Mouse (Mus musculus): ENCODE measurements around the gene Fam170b. TPM values are rescaled to one million over a fixed set of nuclear protein-coding genes. Genes with fewer than 3 reads are reported as not detected.

The Fam170b gene
- total and polyA plus RNA-seq, 2 experiments, result 0.05 to 0.09 TPM

DNA sequence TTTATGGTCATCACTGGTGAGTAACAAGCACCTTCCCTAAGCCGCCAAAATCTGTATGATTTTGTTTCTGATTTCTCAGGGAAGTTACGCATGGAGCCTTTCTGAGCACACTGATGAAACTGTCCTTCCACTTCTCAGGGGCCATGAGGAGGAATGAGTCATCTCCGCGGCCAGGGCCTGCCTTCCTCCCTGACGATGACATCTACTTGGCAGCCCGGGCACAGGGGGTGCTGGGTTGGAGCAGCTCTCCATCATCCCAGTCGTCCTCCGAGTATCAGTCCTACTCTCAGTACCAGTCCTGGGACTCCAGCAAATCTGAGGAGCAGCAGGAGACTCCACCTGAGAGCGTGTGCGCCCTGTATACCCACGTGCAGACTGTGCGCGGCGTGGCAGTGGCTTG is 1.4 kb downstream of the Fam170b start:
- Histone ChIP-seq H3K36me3 (ENCODE audit: control insufficient read depth, insufficient read depth, low read length) (no peaks in the 10 kb centered on the region), H3K27ac (replicated peaks; ENCODE audit: insufficient read depth, low read depth, low read length) (no peak overlapping the region), H3K9ac (ENCODE audit: low read depth, low read length) (no peak overlapping the region), H3K4me3 (ENCODE audit: insufficient read depth, low read depth, low read length) (no peak overlapping the region), H3K79me2 (ENCODE audit: control insufficient read depth, insufficient read depth, low read length) (no peaks in the 10 kb centered on the region), H3K4me1 (ENCODE audit: control insufficient read depth, insufficient read depth, low read length) (no peaks in the 10 kb centered on the region), H3K27me3 (ENCODE audit: control insufficient read depth, insufficient read depth, low read length) (no peaks in the 10 kb centered on the region)
- TF ChIP-seq POLR2A (IDR thresholded peaks at IDR 0.05; ENCODE audit: extremely low read depth, insufficient read depth, low read length), result no peak
- no peak for TF ChIP-seq CTCF (IDR thresholded peaks at IDR 0.05; ENCODE audit: low read depth, low read length)
- WGBS, result 76% methylated on average over 14 of the region's 14 CpGs
- no peak for DNase-seq (ENCODE audit: extremely low read depth, low read depth, low spot score)

- no peak for TF ChIP-seq POLR2A (IDR thresholded peaks at IDR 0.05; ENCODE audit: extremely low read depth, insufficient read depth, low read length)
- TF ChIP-seq CTCF (IDR thresholded peaks at IDR 0.05; ENCODE audit: low read depth, low read length), result no peak
- no peak overlapping the region for H3K9ac ChIP-seq (ENCODE audit: low read depth, low read length)
These were observed 1.8 kb downstream of the Fam170b start for GRCm38 (mm10) chr14:32835596-32835995.

GRCm38 (mm10) chr14:32836191-32836590 is 2.4 kb downstream of the Fam170b start:
- Histone ChIP-seq H3K27me3 (ENCODE audit: control insufficient read depth, insufficient read depth, low read length) (no peaks in the 10 kb centered on the region), H3K4me3 (ENCODE audit: insufficient read depth, low read depth, low read length) (no peak overlapping the region), H3K79me2 (ENCODE audit: control insufficient read depth, insufficient read depth, low read length) (no peaks in the 10 kb centered on the region), H3K27ac (replicated peaks; ENCODE audit: insufficient read depth, low read depth, low read length) (no peak overlapping the region), H3K4me1 (ENCODE audit: control insufficient read depth, insufficient read depth, low read length) (no peaks in the 10 kb centered on the region), H3K9ac (ENCODE audit: low read depth, low read length) (no peak overlapping the region), H3K36me3 (ENCODE audit: control insufficient read depth, insufficient read depth, low read length) (no peaks in the 10 kb centered on the region)
- no peak for TF ChIP-seq CTCF (IDR thresholded peaks at IDR 0.05; ENCODE audit: low read depth, low read length)
- no peak for TF ChIP-seq POLR2A (IDR thresholded peaks at IDR 0.05; ENCODE audit: extremely low read depth, insufficient read depth, low read length)
- DNase-seq (ENCODE audit: extremely low read depth, low read depth, low spot score), result no peak
- WGBS, result 92% methylated on average over 11 of the region's 11 CpGs

More at GRCm38 (mm10) chr14:32835596-32835995, 1.8 kb downstream of the Fam170b start:
- no peak for DNase-seq (ENCODE audit: extremely low read depth, low read depth, low spot score)
- H3K27ac ChIP-seq (replicated peaks; ENCODE audit: insufficient read depth, low read depth, low read length), result no peak overlapping the region
- no peaks in the 10 kb centered on the region for H3K36me3 ChIP-seq (ENCODE audit: control insufficient read depth, insufficient read depth, low read length)
- H3K79me2 ChIP-seq (ENCODE audit: control insufficient read depth, insufficient read depth, low read length), result no peaks in the 10 kb centered on the region
- no peaks in the 10 kb centered on the region for H3K27me3 ChIP-seq (ENCODE audit: control insufficient read depth, insufficient read depth, low read length)
- H3K4me1 ChIP-seq (ENCODE audit: control insufficient read depth, insufficient read depth, low read length), result no peaks in the 10 kb centered on the region
- H3K4me3 ChIP-seq (ENCODE audit: insufficient read depth, low read depth, low read length), result no peak overlapping the region; the same call in 1 of the 2 replicates
- 77% methylated on average over 14 of the region's 14 CpGs for WGBS

GRCm38 (mm10) chr14:32842052-32842451 is 8.3 kb downstream of the Fam170b start:
- Histone ChIP-seq H3K27ac (replicated peaks; ENCODE audit: insufficient read depth, low read depth, low read length) (no peak overlapping the region), H3K9ac (ENCODE audit: low read depth, low read length) (no peak overlapping the region), H3K79me2 (ENCODE audit: control insufficient read depth, insufficient read depth, low read length) (no peaks in the 10 kb centered on the region), H3K27me3 (ENCODE audit: control insufficient read depth, insufficient read depth, low read length) (no peaks in the 10 kb centered on the region), H3K36me3 (ENCODE audit: control insufficient read depth, insufficient read depth, low read length) (no peaks in the 10 kb centered on the region), H3K4me1 (ENCODE audit: control insufficient read depth, insufficient read depth, low read length) (no peaks in the 10 kb centered on the region), H3K4me3 (ENCODE audit: insufficient read depth, low read depth, low read length) (no peak overlapping the region)
- no peak for TF ChIP-seq CTCF (IDR thresholded peaks at IDR 0.05; ENCODE audit: low read depth, low read length)
- TF ChIP-seq POLR2A (IDR thresholded peaks at IDR 0.05; ENCODE audit: extremely low read depth, insufficient read depth, low read length), result no peak
- no peak for DNase-seq (ENCODE audit: extremely low read depth, low read depth, low spot score)

DNA sequence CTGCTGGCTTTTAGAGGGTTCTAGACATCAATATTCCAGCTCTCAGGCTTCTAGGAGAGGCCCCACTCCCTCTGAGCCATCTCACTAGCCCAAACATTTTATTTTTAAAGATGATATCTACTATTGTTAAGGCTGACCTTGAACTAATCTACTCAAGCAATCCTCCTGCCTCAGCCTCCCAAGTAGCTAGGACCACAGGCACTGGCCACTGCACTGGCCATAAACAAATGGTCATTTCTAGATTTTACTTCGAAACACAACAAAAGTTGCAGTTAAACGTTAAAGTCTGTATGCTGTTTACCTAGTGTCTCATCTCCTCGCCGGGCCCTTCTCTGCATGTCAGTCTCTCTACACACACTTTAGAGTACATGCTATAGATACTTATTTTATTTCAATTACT is 20.3 kb downstream of the Fam170b start:
- H3K79me2 ChIP-seq (ENCODE audit: control insufficient read depth, insufficient read depth, low read length), result no peaks in the 10 kb centered on the region
- 0 out of 2 replicates have a peak, but pooled peaks cover 4% of the 10 kb centered on the region for H3K4me1 ChIP-seq (ENCODE audit: control insufficient read depth, insufficient read depth, low read length)
- no peak overlapping the region for H3K9ac ChIP-seq (ENCODE audit: low read depth, low read length)
- no peaks in the 10 kb centered on the region for H3K36me3 ChIP-seq (ENCODE audit: control insufficient read depth, insufficient read depth, low read length)
- H3K27me3 ChIP-seq (ENCODE audit: control insufficient read depth, insufficient read depth, low read length), result peaks cover 6% of the 10 kb centered on the region; the same call in 1 of the 2 replicates
- TF ChIP-seq POLR2A (IDR thresholded peaks at IDR 0.05; ENCODE audit: extremely low read depth, insufficient read depth, low read length) (no peak), CTCF (IDR thresholded peaks at IDR 0.05; ENCODE audit: low read depth, low read length) (no peak)
- DNase-seq (ENCODE audit: extremely low read depth, low read depth, low spot score), result no peak
- no peak overlapping the region for H3K27ac ChIP-seq (replicated peaks; ENCODE audit: insufficient read depth, low read depth, low read length)
- H3K4me3 ChIP-seq (ENCODE audit: insufficient read depth, low read depth, low read length), result no peak overlapping the region
- WGBS, result 86% methylated on average over 4 of the region's 4 CpGs

- H3K36me3 ChIP-seq (ENCODE audit: control insufficient read depth, insufficient read depth, low read length), result no peaks in the 10 kb centered on the region
- H3K4me1 ChIP-seq (ENCODE audit: control insufficient read depth, insufficient read depth, low read length), result peaks cover 7% of the 10 kb centered on the region; the same call in 1 of the 2 replicates
- TF ChIP-seq CTCF (IDR thresholded peaks at IDR 0.05; ENCODE audit: low read depth, low read length) (no peak), POLR2A (IDR thresholded peaks at IDR 0.05; ENCODE audit: extremely low read depth, insufficient read depth, low read length) (no peak)
- H3K4me3 ChIP-seq (ENCODE audit: insufficient read depth, low read depth, low read length), result no peak overlapping the region
- H3K9ac ChIP-seq (ENCODE audit: low read depth, low read length), result no peak overlapping the region
- 49% methylated on average over 5 of the region's 5 CpGs for WGBS
- H3K27ac ChIP-seq (replicated peaks; ENCODE audit: insufficient read depth, low read depth, low read length), result no peak overlapping the region
- peaks cover 6% of the 10 kb centered on the region; the same call in 1 of the 2 replicates for H3K27me3 ChIP-seq (ENCODE audit: control insufficient read depth, insufficient read depth, low read length)
- H3K79me2 ChIP-seq (ENCODE audit: control insufficient read depth, insufficient read depth, low read length), result no peaks in the 10 kb centered on the region
- no peak for DNase-seq (ENCODE audit: extremely low read depth, low read depth, low spot score)
These were observed 22.5 kb downstream of the Fam170b start for GRCm38 (mm10) chr14:32856246-32856645.
